Mouse (Mus musculus) liver, embryonic 15.5 days (tissue): Measurements from ENCODE around the gene Tm4sf5. TPM values are rescaled to one million over a fixed set of nuclear protein-coding genes. Genes with fewer than 3 reads are reported as not detected.

Experiments
- ATAC-seq: fragments of 200-750 bp; cut with Nextera tagmentation; 2 replicates; pipeline ENCODE4 v1.8.0; 2017; ENCODE audit warnings: moderate number of reproducible peaks, mild to moderate bottlenecking, moderate library complexity; ENCODE audit not compliant: insufficient read depth
- H3K27ac ChIP-seq: fragments of 300-500 bp; sonication (generic); replicated peaks from 2 replicates; pipeline ENCODE4 v1.5.1; 2015; ENCODE audit warnings: mild to moderate bottlenecking, inconsistent platforms
- H3K27me3 ChIP-seq: fragments of 300-500 bp; sonication (generic); 2 replicates; pipeline ENCODE4 v1.6.1; 2015; ENCODE audit warnings: mild to moderate bottlenecking, inconsistent platforms
- H3K36me3 ChIP-seq: fragments of 300-500 bp; sonication (generic); replicated peaks from 2 replicates; pipeline ENCODE4 v1.6.1; 2015; ENCODE audit warnings: moderate library complexity, mild to moderate bottlenecking, inconsistent platforms
- H3K4me1 ChIP-seq: fragments of 300-500 bp; sonication (generic); replicated peaks from 2 replicates; pipeline ENCODE4 v1.6.1; 2015; ENCODE audit warnings: inconsistent platforms
- H3K4me2 ChIP-seq: fragments of 300-500 bp; sonication (generic); 2 replicates; pipeline ENCODE4 v1.6.1; 2015; ENCODE audit warnings: moderate library complexity, mild to moderate bottlenecking, inconsistent platforms
- H3K4me3 ChIP-seq: fragments of 300-500 bp; sonication (generic); replicated peaks from 2 replicates; pipeline ENCODE4 v1.5.1; 2015; ENCODE audit warnings: mild to moderate bottlenecking, inconsistent platforms
- H3K9ac ChIP-seq: fragments of 300-500 bp; sonication (generic); 2 replicates; pipeline ENCODE4 v1.6.1; 2015; ENCODE audit warnings: moderate library complexity, mild to moderate bottlenecking, inconsistent platforms
- H3K9me3 ChIP-seq: fragments of 300-500 bp; sonication (generic); replicated peaks from 2 replicates; pipeline ENCODE4 v1.6.1; 2016; ENCODE audit warnings: inconsistent platforms
- WGBS: fragments of 180-500 bp; shearing (Covaris S2); methylation state at CpG from one replicate; pipeline ENCODE4 v1.1.7; 2015; ENCODE audit warnings: mixed read lengths; ENCODE audit not compliant: insufficient replicate concordance; 5-methylcytosine and 5-hydroxymethylcytosine counted together
- polyA plus RNA-seq: library from polyadenylated mRNA; unstranded; fragments of >200 nt; fragmentation: Nextera tagmentation; extraction: Ambion mirVana; gene quantifications from 2 replicates; pipeline ENCODE4 v1.2.1, GENCODE M21; 2015

The Tm4sf5 gene
- polyA plus RNA-seq, 1 experiment from 2014 or later = 1.5 TPM

GRCm38 (mm10) chr11:70474872-70475534 is 30.0 kb upstream of the Tm4sf5 start:
- Histone ChIP-seq H3K27ac (no peak overlapping the region), H3K4me1 (0 out of 2 replicates have a peak, but pooled peaks cover 2% of the 10 kb centered on the region), H3K9me3 (no peaks in the 10 kb centered on the region), H3K4me2 (no peak overlapping the region), H3K9ac (no peak overlapping the region), H3K36me3 (no peaks in the 10 kb centered on the region), H3K4me3 (no peak overlapping the region), H3K27me3 (0 out of 2 replicates have a peak, but pooled peaks cover 3% of the 10 kb centered on the region)
- ATAC-seq = no peak
- 59% methylated on average over 12 of the region's 12 CpGs for WGBS

- Histone ChIP-seq H3K4me2 (no peak overlapping the region), H3K4me3 (no peak overlapping the region), H3K27ac (no peak overlapping the region), H3K4me1 (no peaks in the 10 kb centered on the region), H3K27me3 (no peaks in the 10 kb centered on the region), H3K9me3 (no peaks in the 10 kb centered on the region), H3K9ac (no peak overlapping the region), H3K36me3 (no peaks in the 10 kb centered on the region)
- WGBS = 35% methylated on average over 2 of the region's 2 CpGs
- no peak for ATAC-seq
Observed at GRCm38 (mm10) chr11:70485498-70485897, 19.5 kb upstream of the Tm4sf5 start.

GRCm38 (mm10) chr11:70487816-70488215 is 17.2 kb upstream of the Tm4sf5 start:
- Histone ChIP-seq H3K9me3 (no peaks in the 10 kb centered on the region), H3K4me1 (no peaks in the 10 kb centered on the region), H3K27me3 (no peaks in the 10 kb centered on the region), H3K27ac (no peak overlapping the region), H3K4me3 (no peak overlapping the region), H3K36me3 (no peaks in the 10 kb centered on the region), H3K4me2 (no peak overlapping the region), H3K9ac (no peak overlapping the region)
- 33% methylated on average over 4 of the region's 4 CpGs for WGBS
- ATAC-seq = no peak

- no peak overlapping the region for H3K4me2 ChIP-seq
- no peak overlapping the region for H3K9ac ChIP-seq
- H3K4me1 ChIP-seq = no peaks in the 10 kb centered on the region
- 55% methylated on average over 3 of the region's 3 CpGs for WGBS
- no peak overlapping the region for H3K4me3 ChIP-seq
- H3K9me3 ChIP-seq = no peaks in the 10 kb centered on the region
- no peak for ATAC-seq
- no peak overlapping the region for H3K27ac ChIP-seq
- H3K27me3 ChIP-seq = no peaks in the 10 kb centered on the region
- H3K36me3 ChIP-seq = no peaks in the 10 kb centered on the region
Observed at GRCm38 (mm10) chr11:70489138-70489537, 15.9 kb upstream of the Tm4sf5 start.

GRCm38 (mm10) chr11:70489684-70490083 is 15.4 kb upstream of the Tm4sf5 start:
- no peak overlapping the region for H3K4me3 ChIP-seq
- no peaks in the 10 kb centered on the region for H3K9me3 ChIP-seq
- H3K4me2 ChIP-seq = no peak overlapping the region
- 19% methylated on average over 6 of the region's 6 CpGs for WGBS
- H3K36me3 ChIP-seq = no peaks in the 10 kb centered on the region
- no peaks in the 10 kb centered on the region for H3K27me3 ChIP-seq
- ATAC-seq = no peak
- no peak overlapping the region for H3K9ac ChIP-seq
- H3K4me1 ChIP-seq = no peaks in the 10 kb centered on the region
- no peak overlapping the region for H3K27ac ChIP-seq

- 52% methylated on average over 14 of the region's 14 CpGs for WGBS
- Histone ChIP-seq H3K9ac (no peak overlapping the region), H3K36me3 (no peaks in the 10 kb centered on the region), H3K9me3 (no peaks in the 10 kb centered on the region), H3K27me3 (0 out of 2 replicates have a peak, but pooled peaks cover 4% of the 10 kb centered on the region), H3K4me2 (no peak overlapping the region), H3K4me1 (peaks cover 14% of the 10 kb centered on the region), H3K27ac (no peak overlapping the region), H3K4me3 (no peak overlapping the region)
- ATAC-seq = no peak
Observed at GRCm38 (mm10) chr11:70499566-70500475, 5.2 kb upstream of the Tm4sf5 start.

GRCm38 (mm10) chr11:70500476-70500812 is 4.6 kb upstream of the Tm4sf5 start:
- Histone ChIP-seq H3K9me3 (no peaks in the 10 kb centered on the region), H3K27me3 (0 out of 2 replicates have a peak, but pooled peaks cover 4% of the 10 kb centered on the region), H3K4me3 (no peak overlapping the region), H3K4me1 (peaks cover 20% of the 10 kb centered on the region), H3K9ac (no peak overlapping the region), H3K27ac (no peak overlapping the region), H3K36me3 (no peaks in the 10 kb centered on the region), H3K4me2 (no peak overlapping the region)
- 68% methylated on average over 1 of the region's 1 CpGs for WGBS
- no peak for ATAC-seq

- 40% methylated on average over 3 of the region's 3 CpGs for WGBS
- Histone ChIP-seq H3K9ac (no peak overlapping the region), H3K4me3 (no peak overlapping the region), H3K4me2 (no peak overlapping the region), H3K36me3 (no peaks in the 10 kb centered on the region), H3K4me1 (peaks cover 24% of the 10 kb centered on the region), H3K27ac (no peak overlapping the region), H3K27me3 (0 out of 2 replicates have a peak, but pooled peaks cover 4% of the 10 kb centered on the region), H3K9me3 (no peaks in the 10 kb centered on the region)
- ATAC-seq = no peak
Observed at GRCm38 (mm10) chr11:70502018-70502417, 3.0 kb upstream of the Tm4sf5 start.

- WGBS = 17% methylated on average over 4 of the region's 4 CpGs
- Histone ChIP-seq H3K4me3 (no peak overlapping the region), H3K4me1 (peaks cover 29% of the 10 kb centered on the region), H3K27ac (no peak overlapping the region), H3K27me3 (peaks cover 36% of the 10 kb centered on the region), H3K9me3 (no peaks in the 10 kb centered on the region), H3K9ac (no peak overlapping the region), H3K36me3 (no peaks in the 10 kb centered on the region), H3K4me2 (no peak overlapping the region)
- ATAC-seq = no peak
Observed at GRCm38 (mm10) chr11:70506385-70506784, 1.3 kb downstream of the Tm4sf5 start.

GRCm38 (mm10) chr11:70506962-70507515 is 2.0 kb downstream of the Tm4sf5 start:
- Histone ChIP-seq H3K4me3 (no peak overlapping the region), H3K9me3 (no peaks in the 10 kb centered on the region), H3K36me3 (no peaks in the 10 kb centered on the region), H3K27ac (no peak overlapping the region), H3K9ac (no peak overlapping the region), H3K27me3 (peaks cover 36% of the 10 kb centered on the region), H3K4me1 (peaks cover 25% of the 10 kb centered on the region), H3K4me2 (no peak overlapping the region)
- 56% methylated on average over 7 of the region's 7 CpGs for WGBS
- ATAC-seq = no peak
